Mouse (Mus musculus) hindbrain, postnatal 0 days (tissue): Measurements from ENCODE around the gene Syt14. TPM values are rescaled to one million over a fixed set of nuclear protein-coding genes. Genes with fewer than 3 reads are reported as not detected.

Experiments
- ATAC-seq: fragments of 200-750 bp; cut with Nextera tagmentation; 2 replicates; pipeline ENCODE4 v1.8.0; 2017; ENCODE audit warnings: mild to moderate bottlenecking, moderate TSS enrichment, moderate library complexity
- DNase-seq: peaks from one replicate; pipeline ENCODE4 v3.0.0-alpha.2; 2015; ENCODE audit warnings: low spot score
- H3K27ac ChIP-seq: fragments of 300-500 bp; sonication (generic); 2 replicates; pipeline ENCODE4 v1.5.1; 2014; ENCODE audit warnings: mild to moderate bottlenecking
- H3K27me3 ChIP-seq: fragments of 300-500 bp; sonication (generic); 2 replicates; pipeline ENCODE4 v1.6.1; 2014; ENCODE audit warnings: low read length, mixed read lengths; ENCODE audit not compliant: insufficient read depth
- H3K36me3 ChIP-seq: fragments of 300-500 bp; sonication (generic); 2 replicates; pipeline ENCODE4 v1.6.1; 2014; ENCODE audit warnings: low read length, mixed read lengths; ENCODE audit not compliant: insufficient read depth
- H3K4me1 ChIP-seq: fragments of 300-500 bp; sonication (generic); 2 replicates; pipeline ENCODE4 v1.6.1; 2014; ENCODE audit warnings: antibody characterized with exemption, low read length, mixed read lengths; ENCODE audit not compliant: insufficient read depth
- H3K4me2 ChIP-seq: fragments of 300-500 bp; sonication (generic); 2 replicates; pipeline ENCODE4 v1.6.1; 2014; ENCODE audit warnings: low read depth, mild to moderate bottlenecking, low read length, moderate library complexity, mixed read lengths
- H3K4me3 ChIP-seq: fragments of 300-500 bp; sonication (generic); 2 replicates; pipeline ENCODE4 v1.5.1; 2014; ENCODE audit warnings: low read length
- H3K9ac ChIP-seq: fragments of 300-500 bp; sonication (generic); replicated peaks from 2 replicates; pipeline ENCODE4 v1.6.1; 2014; ENCODE audit warnings: mild to moderate bottlenecking, low read length, moderate library complexity, mixed read lengths
- H3K9me3 ChIP-seq: fragments of 300-500 bp; sonication (generic); 2 replicates; pipeline ENCODE4 v1.6.1; 2016; ENCODE audit warnings: low read length, mixed read lengths
- CTCF ChIP-seq: IDR thresholded peaks from 2 replicates; pipeline ENCODE4 v1.5.1; 2016; ENCODE audit warnings: antibody characterized with exemption, control low read depth, low read depth
- WGBS: fragments of 180-500 bp; shearing (Covaris S2); extraction: QIAGEN DNeasy Blood & Tissue Kit; methylation state at CpG from one replicate; pipeline ENCODE4 v1.1.7; 2014; 5-methylcytosine and 5-hydroxymethylcytosine counted together
- polyA plus RNA-seq: library from polyadenylated mRNA; unstranded; fragments of >200 nt; fragmentation: Nextera tagmentation; extraction: Ambion mirVana; gene quantifications from 2 replicates; pipeline ENCODE4 v1.2.1, GENCODE M21; 2015
- total RNA-seq: library from RNA; depleted of rRNA; stranded (reverse); fragments of >200 nt; gene quantifications from 2 replicates; pipeline ENCODE4 v1.2.3, GENCODE M21; 2014

Gene Syt14
- total and polyA plus RNA-seq, 2 experiments from 2014 or later = 4.1 to 10.8 TPM

DNA sequence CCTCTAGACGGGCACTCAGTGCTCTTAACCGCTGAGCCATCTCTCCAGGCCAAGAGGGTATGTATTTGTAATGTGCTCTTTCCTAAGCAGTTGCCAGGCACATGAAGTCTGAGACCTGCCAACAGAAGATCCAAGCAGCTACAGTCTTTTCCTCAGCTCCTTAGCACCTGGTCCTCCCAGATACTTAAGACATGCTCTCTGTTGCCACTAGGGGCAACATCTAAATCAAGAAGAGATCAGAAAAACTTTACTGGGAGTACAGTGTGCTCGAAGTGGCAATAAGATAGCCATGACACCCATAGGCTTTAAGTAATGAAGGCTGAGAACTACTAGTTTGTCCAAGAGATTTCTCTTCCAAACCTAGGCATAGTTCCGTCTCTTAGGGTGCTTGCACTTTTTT, 155.4 kb downstream of the Syt14 start:
- Histone ChIP-seq H3K4me2 (no peak overlapping the region), H3K27me3 (no peaks in the 10 kb centered on the region), H3K27ac (no peak overlapping the region), H3K9ac (no peak overlapping the region), H3K36me3 (no peaks in the 10 kb centered on the region), H3K4me3 (no peak overlapping the region), H3K9me3 (no peaks in the 10 kb centered on the region), H3K4me1 (no peaks in the 10 kb centered on the region)
- peak; percentile 30 for DNase-seq
- 87% methylated on average over 4 of the region's 4 CpGs for WGBS
- no peak for ATAC-seq
- TF ChIP-seq CTCF = peak; percentile 52

DNA sequence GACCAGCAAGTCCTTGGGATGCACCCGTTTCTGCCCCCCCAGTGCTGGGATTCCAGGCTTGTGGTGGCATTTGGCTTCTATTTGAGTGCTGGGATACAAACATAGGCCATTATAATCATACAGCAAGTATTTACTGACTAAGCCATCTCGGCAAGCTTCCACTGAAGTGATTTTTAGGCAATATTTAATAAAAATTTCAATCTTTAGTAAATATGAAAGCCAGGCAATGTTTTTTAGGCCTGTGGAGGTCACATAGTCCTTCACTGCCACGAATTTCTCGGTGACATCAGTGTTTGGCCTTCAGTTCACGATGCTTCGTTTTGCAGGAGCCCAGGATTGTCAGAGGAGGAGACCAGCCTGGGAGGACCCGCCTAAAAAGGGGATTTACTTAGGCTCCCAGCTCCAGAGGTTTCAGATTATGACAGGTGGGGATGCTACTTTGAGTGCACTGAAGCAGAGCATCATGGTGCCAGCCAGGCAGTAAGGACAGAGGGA, 156.4 kb downstream of the Syt14 start:
- no peak overlapping the region for H3K4me3 ChIP-seq

DNA sequence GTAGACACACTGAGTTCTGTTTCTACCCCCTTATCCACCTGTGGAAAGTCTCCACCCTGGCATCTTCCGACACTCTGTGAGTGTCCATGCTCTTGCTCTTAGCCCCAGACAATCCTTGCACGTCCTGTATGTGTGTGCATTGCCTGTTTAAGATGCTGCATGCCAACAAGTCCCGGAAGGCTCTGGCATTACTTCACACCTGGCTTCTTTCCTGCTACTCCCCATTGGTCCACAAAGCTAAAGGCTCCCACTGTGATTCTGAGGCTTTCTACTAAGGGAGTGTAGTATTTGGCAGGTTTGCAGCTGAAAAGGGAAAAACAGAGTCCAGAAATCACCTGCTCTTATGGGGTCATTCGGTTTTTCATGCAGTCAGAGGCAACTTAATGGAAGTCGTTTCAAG, 162.7 kb downstream of the Syt14 start:
- 0 out of 2 replicates have a peak, but pooled peaks have one; percentile 29 for ATAC-seq
- Histone ChIP-seq H3K4me2 (no peak overlapping the region), H3K27ac (no peak overlapping the region), H3K4me1 (no peaks in the 10 kb centered on the region), H3K9ac (no peak overlapping the region), H3K36me3 (no peaks in the 10 kb centered on the region), H3K4me3 (no peak overlapping the region), H3K9me3 (no peaks in the 10 kb centered on the region), H3K27me3 (no peaks in the 10 kb centered on the region)
- peak; percentile 29 for DNase-seq
- 46% methylated on average over 5 of the region's 5 CpGs for WGBS
- no peak for TF ChIP-seq CTCF

More for the DNA sequence above, 156.4 kb downstream of the Syt14 start:
- no peaks in the 10 kb centered on the region for H3K9me3 ChIP-seq
- WGBS = 88% methylated on average over 7 of the region's 7 CpGs
- no peak for TF ChIP-seq CTCF
- no peak overlapping the region for H3K27ac ChIP-seq
- no peak overlapping the region for H3K9ac ChIP-seq
- no peaks in the 10 kb centered on the region for H3K27me3 ChIP-seq
- no peak for ATAC-seq
- DNase-seq = no peak
- no peaks in the 10 kb centered on the region for H3K36me3 ChIP-seq
- H3K4me2 ChIP-seq = no peak overlapping the region
- no peaks in the 10 kb centered on the region for H3K4me1 ChIP-seq

GRCm38 (mm10) chr1:192869761-192870160, 165.8 kb downstream of the Syt14 start:
- H3K4me3 ChIP-seq = no peak overlapping the region
- H3K36me3 ChIP-seq = no peaks in the 10 kb centered on the region
- no peaks in the 10 kb centered on the region for H3K9me3 ChIP-seq
- peak; percentile 33 for TF ChIP-seq CTCF
- H3K4me1 ChIP-seq = no peaks in the 10 kb centered on the region
- no peak for ATAC-seq
- DNase-seq = no peak
- no peak overlapping the region for H3K4me2 ChIP-seq
- H3K27me3 ChIP-seq = no peaks in the 10 kb centered on the region
- H3K27ac ChIP-seq = no peak overlapping the region
- 78% methylated on average over 1 of the region's 1 CpGs for WGBS
- H3K9ac ChIP-seq = no peak overlapping the region

- DNase-seq = no peak
- Histone ChIP-seq H3K9me3 (no peaks in the 10 kb centered on the region), H3K36me3 (no peaks in the 10 kb centered on the region), H3K4me2 (no peak overlapping the region), H3K4me3 (no peak overlapping the region), H3K27me3 (no peaks in the 10 kb centered on the region), H3K4me1 (no peaks in the 10 kb centered on the region), H3K27ac (no peak overlapping the region), H3K9ac (no peak overlapping the region)
- no peak for TF ChIP-seq CTCF
- 72% methylated on average over 3 of the region's 3 CpGs for WGBS
- no peak for ATAC-seq
Observed at GRCm38 (mm10) chr1:192864440-192864839, 171.1 kb downstream of the Syt14 start.

DNA sequence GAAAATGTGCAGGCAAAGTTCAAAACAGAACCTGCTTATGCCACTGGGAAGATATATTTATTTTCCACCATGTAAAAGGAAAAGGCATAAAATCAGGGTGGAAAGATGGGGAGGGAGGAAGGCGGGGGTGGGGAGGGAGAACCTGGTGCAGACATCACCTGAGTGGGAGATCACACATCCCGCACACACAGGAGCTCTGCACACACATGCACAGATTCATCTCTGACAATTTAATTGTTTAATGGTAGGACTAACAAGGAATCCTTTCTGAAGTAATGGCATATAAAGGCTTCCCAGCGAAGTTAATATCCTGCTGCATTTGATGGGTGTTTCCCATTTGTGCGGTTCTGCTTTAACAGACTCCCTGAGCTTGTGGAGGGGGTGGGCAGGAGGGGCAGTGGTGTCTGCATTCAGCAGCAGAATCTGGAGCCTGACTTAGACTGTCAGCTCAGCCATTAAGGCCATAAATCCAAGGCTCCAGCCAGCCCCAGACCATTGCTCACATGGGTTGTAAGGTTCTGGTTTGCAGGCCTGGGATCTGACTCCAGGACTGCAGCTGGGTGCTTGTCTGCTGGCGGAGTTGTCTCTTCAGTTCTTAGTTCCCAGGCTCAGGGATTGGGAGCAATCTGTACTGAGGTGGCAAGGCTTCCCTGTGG, 174.1 kb downstream of the Syt14 start:
- WGBS = 70% methylated on average over 5 of the region's 5 CpGs
- Histone ChIP-seq H3K9ac (no peak overlapping the region), H3K9me3 (no peaks in the 10 kb centered on the region), H3K4me1 (no peaks in the 10 kb centered on the region), H3K27me3 (no peaks in the 10 kb centered on the region), H3K27ac (no peak overlapping the region), H3K36me3 (no peaks in the 10 kb centered on the region), H3K4me3 (no peak overlapping the region), H3K4me2 (no peak overlapping the region)
- ATAC-seq (no peak), DNase-seq (no peak)
- no peak for TF ChIP-seq CTCF

DNA sequence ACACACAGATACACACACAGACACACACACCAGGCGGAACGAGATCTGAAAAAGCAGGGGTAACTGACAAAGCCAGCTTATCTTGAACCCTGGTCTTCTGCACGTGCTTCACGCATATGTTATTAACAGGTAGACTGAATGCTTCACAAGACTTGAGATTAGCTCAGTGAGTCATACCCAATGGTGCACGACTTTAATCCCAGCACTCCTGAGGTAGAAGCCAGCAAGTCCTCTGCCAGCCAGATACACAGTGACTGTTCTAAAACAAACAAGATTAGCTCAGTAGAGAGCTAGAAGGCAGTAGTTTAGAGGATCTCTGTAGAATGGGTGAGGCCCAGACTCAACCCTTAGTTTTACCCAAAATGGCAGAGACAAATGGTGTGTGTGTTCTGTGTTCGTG, 175.3 kb downstream of the Syt14 start:
- Histone ChIP-seq H3K4me3 (no peak overlapping the region), H3K4me1 (no peaks in the 10 kb centered on the region), H3K27me3 (no peaks in the 10 kb centered on the region), H3K4me2 (no peak overlapping the region), H3K36me3 (no peaks in the 10 kb centered on the region), H3K9ac (no peak overlapping the region), H3K27ac (no peak overlapping the region), H3K9me3 (no peaks in the 10 kb centered on the region)
- TF ChIP-seq CTCF = no peak
- no peak for ATAC-seq
- WGBS = 75% methylated on average over 6 of the region's 6 CpGs
- DNase-seq = no peak
